Mouse (Mus musculus): ENCODE measurements around the gene Glis2. TPM values are rescaled to one million over a fixed set of nuclear protein-coding genes. Genes with fewer than 3 reads are reported as not detected.

Glis2 gene
- polyA plus RNA-seq, 1 experiment from 2014 or later, result 19.4 TPM

DNA sequence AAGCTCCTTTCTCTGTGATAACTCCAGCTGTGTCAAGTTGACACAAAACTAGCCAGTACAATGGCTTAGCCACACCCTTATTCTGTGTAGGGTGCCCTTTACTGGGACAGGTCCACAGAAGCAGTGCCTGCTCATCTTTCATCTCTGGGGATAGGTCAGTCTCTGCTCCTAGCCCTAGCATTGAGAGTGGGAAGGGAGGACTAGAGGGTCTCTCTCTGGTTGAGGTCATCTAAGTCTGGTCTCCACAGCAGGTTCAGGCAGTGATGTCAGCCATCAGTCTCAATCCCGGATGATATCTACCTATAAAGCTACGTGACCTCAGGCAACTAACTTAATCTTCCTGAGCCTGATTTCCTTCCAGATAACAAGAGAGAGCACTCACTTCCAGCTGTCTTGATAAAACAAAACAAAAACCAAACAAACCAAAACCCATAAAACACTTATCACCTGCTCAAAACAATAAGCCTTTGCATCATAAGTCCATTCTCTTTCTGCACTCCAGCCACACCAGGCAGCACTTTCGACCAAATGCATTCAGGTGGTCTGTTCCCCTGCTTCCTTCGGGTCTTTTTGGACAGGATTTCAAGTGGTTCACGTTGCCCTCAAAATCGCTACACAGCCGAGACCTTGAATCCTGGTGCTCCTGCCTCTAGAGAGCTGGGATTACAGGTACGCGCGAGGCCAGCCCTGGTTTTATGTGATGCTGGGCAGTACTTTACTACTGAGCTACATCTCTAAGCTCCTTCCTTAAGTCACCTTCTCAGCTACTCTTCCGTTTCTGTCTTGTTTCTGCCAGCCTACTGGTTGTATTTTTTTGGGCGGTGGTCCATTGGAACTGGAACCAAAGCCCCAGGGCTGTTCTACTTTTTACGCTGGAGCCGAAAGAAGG is 8.6 kb upstream of the Glis2 start:
- ATAC-seq, result peak; percentile 23
- peak overlapping the region; percentile 73 for H3K27ac ChIP-seq
- H3K9ac ChIP-seq, result peak overlapping the region; percentile 67
- peaks cover 16% of the 10 kb centered on the region; the same call in 1 of the 2 replicates for H3K4me1 ChIP-seq
- peak overlapping the region; percentile 62 for H3K4me2 ChIP-seq
- H3K9me3 ChIP-seq (replicated peaks), result no peaks in the 10 kb centered on the region
- 9% methylated on average over 14 of the region's 14 CpGs for WGBS
- peak overlapping the region; percentile 51 for H3K4me3 ChIP-seq
- H3K27me3 ChIP-seq, result no peaks in the 10 kb centered on the region
- peaks cover 9% of the 10 kb centered on the region for H3K36me3 ChIP-seq (ENCODE audit: poor library complexity, severe bottlenecking)

DNA sequence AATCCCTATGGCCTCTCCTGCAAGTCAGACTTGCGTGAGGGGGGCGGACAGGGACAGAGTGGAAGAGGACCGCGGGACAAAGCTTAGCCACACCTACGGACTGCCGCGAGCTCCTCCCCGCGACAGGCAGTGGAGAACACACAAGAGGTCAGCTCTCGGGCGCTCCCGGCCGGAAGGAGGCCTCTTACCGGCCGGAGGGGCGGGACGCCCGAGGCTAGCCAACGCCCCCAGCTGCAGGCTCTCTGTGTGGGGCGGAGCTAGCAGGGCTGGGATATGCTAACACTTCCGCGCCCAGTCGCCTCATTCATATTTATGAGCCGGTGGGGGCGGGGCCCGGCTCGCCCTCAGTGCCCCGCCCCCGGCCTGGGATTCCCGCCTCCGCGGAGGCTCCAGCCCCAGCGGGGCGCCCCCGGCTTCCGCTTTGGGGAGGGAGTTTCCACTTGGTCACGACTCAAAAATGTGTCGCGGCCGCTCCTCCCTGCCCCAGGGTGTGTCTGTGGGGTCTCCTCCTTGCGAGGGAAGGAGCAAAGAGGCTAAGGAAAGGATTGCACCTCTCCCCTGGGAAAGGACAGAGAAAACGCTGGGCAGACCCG is 7.9 kb upstream of the Glis2 start:
- ATAC-seq, result peak; percentile 99
- Histone ChIP-seq H3K36me3 (ENCODE audit: poor library complexity, severe bottlenecking) (peaks cover 10% of the 10 kb centered on the region), H3K4me2 (peak overlapping the region; percentile 62), H3K4me1 (peaks cover 16% of the 10 kb centered on the region; the same call in 1 of the 2 replicates), H3K4me3 (peak overlapping the region; percentile 51), H3K27ac (peak overlapping the region; percentile 73), H3K9ac (peak overlapping the region; percentile 67), H3K9me3 (replicated peaks) (no peaks in the 10 kb centered on the region), H3K27me3 (no peaks in the 10 kb centered on the region)
- WGBS, result under 1% methylated on average over 43 of the region's 43 CpGs

DNA sequence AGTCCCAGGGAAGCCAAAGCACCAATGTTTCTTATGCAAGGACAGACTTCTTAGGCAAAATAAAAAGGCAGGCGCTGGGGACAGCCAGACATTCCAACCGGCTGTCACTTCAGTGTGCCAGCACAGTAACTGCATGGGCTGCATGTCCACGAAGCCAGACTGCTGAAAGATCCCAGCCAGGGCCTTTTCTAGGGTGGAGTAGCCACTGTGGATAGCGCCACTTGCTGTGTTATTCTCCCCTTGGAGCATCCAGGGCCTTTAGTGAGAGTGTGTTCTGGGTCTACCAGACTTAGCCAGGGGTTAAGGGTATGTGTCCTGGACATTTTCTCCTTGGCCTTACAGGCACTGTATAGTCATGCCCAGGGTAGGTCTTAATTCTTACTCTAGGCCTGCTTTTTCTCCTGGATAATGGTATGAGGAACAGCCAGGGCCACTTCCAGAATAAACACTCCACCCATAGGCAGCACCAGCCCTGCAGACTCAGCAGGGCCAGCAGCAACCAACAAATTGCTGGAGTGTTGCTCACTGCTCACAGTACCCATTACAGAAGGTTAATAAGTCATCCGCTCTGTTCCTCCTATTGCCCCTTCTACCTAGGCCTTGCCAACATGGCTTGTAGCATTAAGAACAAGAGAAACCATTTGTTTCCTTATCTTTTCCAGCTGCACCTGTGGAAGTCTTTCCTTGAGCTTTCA is 6.8 kb upstream of the Glis2 start:
- no peak for ATAC-seq
- Histone ChIP-seq H3K9me3 (replicated peaks) (no peaks in the 10 kb centered on the region), H3K4me2 (no peak overlapping the region; the same call in 1 of the 2 replicates), H3K9ac (no peak overlapping the region), H3K27me3 (no peaks in the 10 kb centered on the region), H3K36me3 (ENCODE audit: poor library complexity, severe bottlenecking) (peaks cover 10% of the 10 kb centered on the region), H3K4me1 (peaks cover 25% of the 10 kb centered on the region), H3K27ac (peak overlapping the region; percentile 73), H3K4me3 (peak overlapping the region; percentile 51; the same call in 1 of the 2 replicates)
- WGBS, result 54% methylated on average over 5 of the region's 5 CpGs

DNA sequence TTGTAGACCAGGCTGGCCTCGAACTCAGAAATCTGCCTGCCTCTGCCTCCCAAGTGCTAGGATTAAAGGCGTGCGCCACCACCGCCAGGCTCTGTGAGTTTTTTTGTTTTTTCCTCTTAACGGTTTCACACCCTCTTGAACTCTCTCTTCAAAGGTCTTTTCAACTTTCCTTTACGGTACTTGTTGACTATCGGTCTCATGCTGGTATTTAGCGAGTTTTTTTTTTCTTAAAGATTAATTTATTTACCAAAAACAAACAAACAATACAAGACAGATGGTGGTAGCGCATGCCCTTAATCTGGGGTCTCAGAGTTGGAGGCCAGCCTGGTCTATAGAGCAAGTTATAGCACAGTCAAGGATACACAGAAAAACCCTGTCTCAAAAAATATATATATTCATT is 4.3 kb upstream of the Glis2 start:
- Histone ChIP-seq H3K4me1 (peaks cover 42% of the 10 kb centered on the region), H3K27ac (no peak overlapping the region), H3K9ac (no peak overlapping the region), H3K36me3 (ENCODE audit: poor library complexity, severe bottlenecking) (peaks cover 10% of the 10 kb centered on the region), H3K4me3 (no peak overlapping the region), H3K9me3 (replicated peaks) (no peaks in the 10 kb centered on the region), H3K27me3 (no peaks in the 10 kb centered on the region), H3K4me2 (no peak overlapping the region)
- 94% methylated on average over 9 of the region's 9 CpGs for WGBS
- ATAC-seq, result no peak

DNA sequence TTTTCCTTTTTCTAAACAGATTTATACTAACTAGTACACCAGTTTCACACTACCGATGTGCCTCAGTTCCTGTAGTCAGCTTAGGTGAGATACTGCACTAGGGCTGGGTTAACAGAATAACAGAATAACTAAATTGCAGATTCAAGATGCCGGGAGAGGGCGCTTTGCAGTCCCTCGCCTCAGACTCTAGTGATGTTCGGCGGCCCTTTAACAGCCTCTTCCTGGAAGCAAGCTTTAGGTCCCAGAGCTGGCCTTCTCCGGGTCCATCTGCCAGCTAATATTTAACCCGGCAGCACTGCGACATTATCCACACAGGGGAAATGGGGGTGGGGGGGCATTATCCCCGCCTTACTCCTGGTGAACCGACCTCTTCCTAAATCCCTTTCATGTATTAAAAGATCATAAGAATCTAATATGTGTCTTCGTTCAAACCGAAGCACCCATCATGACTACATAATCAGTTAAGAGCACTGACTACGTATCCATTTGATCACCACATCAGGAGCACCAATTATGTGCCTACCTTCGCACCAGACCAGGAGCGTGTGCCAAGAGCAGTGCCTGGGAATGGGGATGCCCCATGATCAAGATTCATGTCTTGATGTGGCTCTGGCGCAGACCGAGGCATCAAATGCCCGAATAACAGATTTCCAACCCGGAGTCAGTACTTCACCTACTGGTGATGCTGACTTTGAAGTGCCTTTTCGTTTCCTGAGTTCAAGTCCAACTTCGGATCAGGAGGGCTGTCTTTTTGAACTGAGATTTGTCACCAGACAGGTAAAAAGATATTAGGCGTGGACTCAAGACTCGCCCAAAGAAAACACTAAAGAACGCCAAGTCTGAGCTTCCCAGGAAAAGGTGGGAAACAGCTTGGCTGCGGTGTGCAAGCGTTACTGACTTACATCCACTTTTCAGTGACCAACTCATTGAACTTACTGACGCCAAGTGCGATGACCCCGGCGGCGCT is 1.3 kb upstream of the Glis2 start:
- ATAC-seq, result no peak

DNA sequence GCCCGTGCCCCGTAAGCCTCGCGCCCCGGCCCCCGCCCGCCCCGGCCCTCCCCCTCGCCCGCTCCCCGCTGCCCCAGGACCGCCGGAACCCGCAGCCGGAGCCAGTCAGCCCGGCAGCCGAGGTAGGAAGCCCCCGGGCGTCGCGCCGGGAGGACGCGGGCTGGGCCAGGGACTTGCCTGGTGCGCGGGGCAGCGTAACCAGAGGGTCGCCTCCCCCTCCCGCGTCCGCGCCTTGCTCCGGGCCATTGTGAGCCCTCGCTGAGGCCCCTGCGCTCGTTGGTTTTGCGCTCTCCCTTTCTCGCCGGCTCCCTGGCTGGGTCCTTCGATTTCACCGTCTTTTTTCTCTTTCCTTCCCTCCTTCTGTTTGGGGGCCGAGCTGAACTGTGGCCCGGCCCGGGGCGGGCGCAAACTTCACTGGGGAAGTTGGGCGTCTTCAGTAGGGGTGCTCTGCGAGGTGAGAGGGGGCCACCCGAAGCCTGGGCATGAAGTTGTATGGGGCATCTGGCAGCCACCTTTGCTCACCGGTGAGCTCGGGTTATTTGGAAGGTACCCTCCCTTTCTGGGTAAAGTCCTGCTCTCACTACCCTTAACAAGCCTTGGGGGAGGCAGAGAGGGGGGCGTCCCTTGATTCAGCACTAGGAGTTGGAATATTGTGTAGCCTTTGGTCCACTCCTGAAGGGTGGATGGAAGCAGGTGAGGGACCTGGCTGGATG is 457 bp downstream of the Glis2 start:
- Histone ChIP-seq H3K27me3 (no peaks in the 10 kb centered on the region), H3K9ac (peak overlapping the region; percentile 94), H3K27ac (peak overlapping the region; percentile 94), H3K9me3 (replicated peaks) (no peaks in the 10 kb centered on the region), H3K4me2 (peak overlapping the region; percentile 97), H3K4me1 (peaks cover 72% of the 10 kb centered on the region), H3K36me3 (ENCODE audit: poor library complexity, severe bottlenecking) (peaks cover 10% of the 10 kb centered on the region), H3K4me3 (peak overlapping the region; percentile 84)
- peak; percentile 57 for ATAC-seq
- WGBS, result under 1% methylated on average over 35 of the region's 52 CpGs

More for the DNA sequence above, 1.3 kb upstream of the Glis2 start:
- H3K4me1 ChIP-seq, result peaks cover 55% of the 10 kb centered on the region
- H3K4me3 ChIP-seq, result peak overlapping the region; percentile 84
- peaks cover 10% of the 10 kb centered on the region for H3K36me3 ChIP-seq (ENCODE audit: poor library complexity, severe bottlenecking)
- no peaks in the 10 kb centered on the region for H3K27me3 ChIP-seq
- H3K27ac ChIP-seq, result peak overlapping the region; percentile 94
- 13% methylated on average over 32 of the region's 32 CpGs for WGBS
- peak overlapping the region; percentile 94 for H3K9ac ChIP-seq
- H3K4me2 ChIP-seq, result peak overlapping the region; percentile 97
- no peaks in the 10 kb centered on the region for H3K9me3 ChIP-seq (replicated peaks)

DNA sequence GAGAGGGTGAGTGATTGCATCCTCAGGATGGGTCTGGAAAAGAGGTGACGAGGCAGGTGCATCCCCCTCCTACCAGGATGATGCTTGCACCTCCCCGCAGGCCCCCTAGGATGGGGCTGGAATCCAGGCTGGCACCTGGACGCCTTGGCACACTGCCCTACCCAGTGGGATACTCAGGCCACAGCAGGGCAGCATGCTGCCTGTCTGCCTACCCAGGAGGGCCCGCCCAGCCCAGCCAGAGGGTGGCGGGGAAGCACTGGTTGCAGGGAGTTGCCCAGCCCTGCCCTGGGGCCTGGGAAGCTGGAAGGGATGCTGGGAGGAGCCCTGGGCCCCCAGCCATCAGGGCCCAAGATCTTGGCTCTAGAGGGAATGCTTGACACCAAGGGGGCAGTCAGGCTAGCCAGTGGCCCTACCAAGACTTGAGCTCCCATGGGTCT is 1.0 kb downstream of the Glis2 start:
- H3K27me3 ChIP-seq, result no peaks in the 10 kb centered on the region
- WGBS, result 1% methylated on average over 5 of the region's 5 CpGs
- peaks cover 4% of the 10 kb centered on the region for H3K36me3 ChIP-seq (ENCODE audit: poor library complexity, severe bottlenecking)
- peak overlapping the region; percentile 94 for H3K9ac ChIP-seq
- peak; percentile 9 for ATAC-seq
- H3K4me3 ChIP-seq, result peak overlapping the region; percentile 84
- H3K9me3 ChIP-seq (replicated peaks), result no peaks in the 10 kb centered on the region
- H3K4me2 ChIP-seq, result peak overlapping the region; percentile 97
- peaks cover 72% of the 10 kb centered on the region for H3K4me1 ChIP-seq
- H3K27ac ChIP-seq, result peak overlapping the region; percentile 94

DNA sequence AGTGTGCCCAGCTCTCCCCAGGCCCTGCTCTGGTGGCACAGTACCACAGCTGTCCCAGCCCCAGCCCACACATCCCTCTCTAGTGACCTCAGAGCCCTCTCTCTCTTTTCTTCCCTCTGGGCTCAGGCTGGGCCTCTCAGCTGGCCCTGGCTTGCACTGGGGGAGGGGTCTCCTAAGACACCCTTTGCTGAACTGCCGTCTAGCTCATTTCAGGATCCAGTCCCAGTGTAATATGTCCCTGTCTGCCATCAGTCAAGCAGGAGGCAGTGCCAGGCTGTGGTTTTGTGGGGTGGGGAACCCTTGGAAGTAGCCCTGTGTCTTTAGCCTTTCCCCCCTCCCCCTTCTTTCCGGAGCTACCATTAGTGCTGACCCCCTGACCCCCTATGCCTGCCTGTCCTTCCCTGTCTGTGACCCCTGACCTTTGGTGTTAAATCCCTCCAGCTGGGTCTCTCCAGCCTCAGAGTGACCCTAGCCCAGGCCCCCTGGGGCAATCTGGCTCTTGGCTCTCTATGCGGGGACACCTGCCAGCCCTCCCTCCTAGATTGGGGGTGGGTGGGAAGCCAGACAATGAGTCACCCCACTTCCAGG is 1.7 kb downstream of the Glis2 start:
- Histone ChIP-seq H3K4me2 (peak overlapping the region; percentile 97), H3K27me3 (no peaks in the 10 kb centered on the region), H3K27ac (peak overlapping the region; percentile 94), H3K9ac (peak overlapping the region; percentile 94), H3K4me1 (peaks cover 78% of the 10 kb centered on the region), H3K4me3 (peak overlapping the region; percentile 84), H3K9me3 (replicated peaks) (no peaks in the 10 kb centered on the region), H3K36me3 (ENCODE audit: poor library complexity, severe bottlenecking) (0 out of 2 replicates have a peak, but pooled peaks cover 3% of the 10 kb centered on the region)
- no peak for ATAC-seq
- 5% methylated on average over 3 of the region's 3 CpGs for WGBS

DNA sequence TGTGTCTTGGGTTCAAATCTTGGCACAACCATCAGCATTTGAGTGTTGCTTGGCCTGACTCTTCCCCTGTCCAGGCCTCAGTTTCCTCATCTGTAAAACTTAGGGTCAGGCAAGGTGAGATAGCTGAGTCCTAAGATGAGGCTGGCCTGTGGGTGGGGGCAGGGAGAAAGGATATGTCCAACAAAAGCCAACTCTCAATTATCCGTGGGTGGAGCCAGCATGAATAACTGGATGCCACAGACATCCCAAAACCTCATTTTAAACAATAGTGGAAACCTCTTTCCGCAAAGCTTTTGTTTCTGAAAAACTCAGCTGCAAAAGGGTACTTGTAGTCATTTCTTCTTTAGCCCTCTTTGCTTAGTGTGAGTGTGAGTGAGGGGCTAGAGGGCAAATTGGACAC is 2.3 kb downstream of the Glis2 start:
- H3K4me2 ChIP-seq, result peak overlapping the region; percentile 97
- no peak for ATAC-seq
- peaks cover 81% of the 10 kb centered on the region for H3K4me1 ChIP-seq
- 0 out of 2 replicates have a peak overlapping the region, but pooled peaks have one; percentile 94 for H3K27ac ChIP-seq
- 32% methylated on average over 2 of the region's 2 CpGs for WGBS
- peak overlapping the region; percentile 84 for H3K4me3 ChIP-seq
- peak overlapping the region; percentile 94; the same call in 1 of the 2 replicates for H3K9ac ChIP-seq
- no peaks in the 10 kb centered on the region for H3K9me3 ChIP-seq (replicated peaks)
- no peaks in the 10 kb centered on the region for H3K27me3 ChIP-seq
- 0 out of 2 replicates have a peak, but pooled peaks cover 5% of the 10 kb centered on the region for H3K36me3 ChIP-seq (ENCODE audit: poor library complexity, severe bottlenecking)

DNA sequence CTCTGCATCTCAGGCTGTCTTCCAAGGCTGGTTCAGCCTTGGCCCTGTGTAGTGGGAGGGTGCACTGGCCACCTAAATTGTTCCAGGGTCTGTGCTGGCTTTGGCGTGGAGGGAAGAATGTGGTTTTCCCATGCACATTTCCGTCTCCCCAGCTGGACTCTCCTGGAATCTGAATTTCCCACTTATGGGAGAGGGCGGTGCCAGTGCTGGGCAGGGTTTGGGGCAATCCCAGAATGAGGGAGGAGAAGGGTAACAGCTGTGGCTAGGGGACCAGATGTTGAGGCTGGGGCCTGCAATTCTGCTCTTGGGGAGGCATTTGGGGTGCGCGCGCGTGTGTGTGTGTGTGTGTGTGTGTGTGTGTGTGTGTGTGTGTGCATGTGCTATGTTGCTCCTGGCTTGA is 2.8 kb downstream of the Glis2 start:
- no peak for ATAC-seq
- H3K27me3 ChIP-seq, result no peaks in the 10 kb centered on the region
- peak overlapping the region; percentile 97 for H3K4me2 ChIP-seq
- H3K36me3 ChIP-seq (ENCODE audit: poor library complexity, severe bottlenecking), result 0 out of 2 replicates have a peak, but pooled peaks cover 5% of the 10 kb centered on the region
- no peaks in the 10 kb centered on the region for H3K9me3 ChIP-seq (replicated peaks)
- peak overlapping the region; percentile 84; the same call in 1 of the 2 replicates for H3K4me3 ChIP-seq
- H3K4me1 ChIP-seq, result peaks cover 81% of the 10 kb centered on the region
- 0 out of 2 replicates have a peak overlapping the region, but pooled peaks have one; percentile 94 for H3K9ac ChIP-seq
- no peak overlapping the region for H3K27ac ChIP-seq
- WGBS, result 58% methylated on average over 7 of the region's 7 CpGs

Data from forebrain, embryonic 13.5 days (tissue).